Mouse (Mus musculus): Measurements from ENCODE around the gene Acox1.
A peak's percentile ranks its signal among the peaks of the same experiment; 100 is the strongest.

Gene Acox1

DNA sequence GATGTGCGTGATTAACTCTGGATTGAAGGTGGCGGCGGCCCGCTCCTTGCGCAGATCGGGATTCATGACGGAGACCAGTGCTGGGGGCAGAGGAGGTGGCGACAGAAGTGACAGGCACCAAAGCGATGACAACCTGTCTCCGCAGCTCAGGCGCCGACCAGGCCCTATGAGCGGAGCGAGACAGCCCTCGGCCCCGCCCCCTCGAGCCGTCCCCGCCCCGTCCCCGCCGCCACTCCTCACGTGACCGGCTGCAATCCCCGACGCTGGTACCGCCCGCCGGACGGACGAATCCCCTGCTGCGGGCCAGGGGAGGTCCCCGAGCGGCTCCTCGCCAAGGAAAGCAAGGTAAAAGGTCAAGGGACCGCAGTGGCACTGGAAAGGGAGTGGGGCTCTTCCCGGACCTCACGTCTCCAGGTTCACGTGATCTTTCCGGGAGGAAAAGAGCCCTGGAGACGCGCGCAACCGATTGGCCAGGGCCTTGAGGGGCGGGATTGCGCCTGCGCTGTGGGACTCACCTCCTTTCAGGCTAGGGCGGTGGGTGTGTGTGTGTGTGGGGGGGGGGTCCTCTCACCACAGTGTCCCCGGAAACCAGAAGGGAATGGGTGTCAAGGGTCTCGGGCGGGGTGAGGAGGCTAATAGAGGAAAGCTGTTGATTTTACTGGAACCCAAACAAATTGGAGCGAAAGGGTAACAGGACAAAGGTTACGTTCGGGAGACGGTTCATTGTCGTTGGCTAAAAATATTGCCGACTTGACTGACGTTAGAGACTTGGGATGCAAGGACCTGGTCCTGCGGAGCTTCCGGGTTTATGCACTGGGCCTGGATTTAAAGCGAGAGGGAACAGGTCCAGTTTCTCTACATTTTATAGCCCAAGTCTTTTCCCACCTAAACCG, at the start of gene Acox1, which contains the start of gene Ten1:
TSS of gene Acox1 (minus strand) at position 407 of the 893 bp plus-strand sequence.
TSS of gene Ten1 (plus strand) at position 217 of the 893 bp plus-strand sequence.
- DNase-seq = peak; percentile 96 to 99

DNA sequence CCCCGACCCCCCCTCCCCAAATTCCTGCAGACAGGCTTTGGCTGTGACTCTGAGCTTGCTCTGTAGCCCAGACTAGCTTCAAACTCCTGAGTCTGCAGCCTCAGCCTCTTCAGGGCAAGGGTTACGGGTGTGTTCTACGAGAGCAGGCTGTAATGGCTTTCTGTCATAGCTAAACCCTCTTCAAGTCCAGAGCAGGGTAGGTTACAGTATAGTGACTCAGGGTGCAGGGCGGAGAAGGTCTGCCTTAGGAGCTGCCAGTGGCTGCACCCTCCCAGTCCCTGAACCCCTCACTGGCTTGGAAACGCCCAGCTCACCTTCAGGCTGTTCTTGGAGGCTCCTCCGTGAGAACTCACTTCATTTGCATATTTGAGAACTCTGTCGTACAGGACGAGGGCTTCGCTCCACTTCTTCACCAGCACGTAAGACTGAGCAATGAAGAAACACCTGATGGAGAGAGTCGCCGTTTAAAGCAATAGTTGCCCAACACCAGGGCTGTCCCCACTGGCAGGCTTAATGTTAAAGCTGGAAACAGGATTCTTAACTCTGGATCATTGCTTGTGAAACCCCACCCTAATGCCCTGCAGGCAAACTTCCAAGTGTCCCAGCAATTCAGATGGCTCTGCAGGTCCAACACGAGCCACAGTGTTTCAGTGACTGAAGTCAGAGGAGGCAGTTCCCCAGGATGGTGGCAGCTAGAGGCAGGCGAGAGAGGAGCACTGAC, 48.8 kb upstream of the Acox1 start:
- peak; percentile 60 to 75 for DNase-seq

DNA sequence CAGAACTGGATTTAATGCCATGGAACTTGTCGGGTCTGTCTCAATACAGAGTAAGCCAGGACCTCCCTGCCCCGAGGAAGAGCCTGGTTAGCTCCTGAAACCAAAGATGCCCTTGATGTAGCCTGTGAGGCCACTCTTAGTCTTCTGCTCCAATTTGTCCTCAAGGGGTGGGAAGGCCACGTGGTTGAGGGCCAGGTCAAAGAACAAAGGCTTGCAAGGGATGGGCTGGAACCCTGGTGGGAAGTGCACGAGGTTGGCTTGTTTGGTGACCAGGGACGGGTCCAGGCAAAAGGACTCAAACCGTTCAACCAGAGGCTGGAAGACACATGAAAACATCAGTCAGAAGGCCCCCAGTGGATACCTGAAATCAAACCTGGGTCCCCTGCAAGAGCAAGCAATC, 46.8 kb upstream of the Acox1 start:
- peak; percentile 68 to 87 for DNase-seq

DNA sequence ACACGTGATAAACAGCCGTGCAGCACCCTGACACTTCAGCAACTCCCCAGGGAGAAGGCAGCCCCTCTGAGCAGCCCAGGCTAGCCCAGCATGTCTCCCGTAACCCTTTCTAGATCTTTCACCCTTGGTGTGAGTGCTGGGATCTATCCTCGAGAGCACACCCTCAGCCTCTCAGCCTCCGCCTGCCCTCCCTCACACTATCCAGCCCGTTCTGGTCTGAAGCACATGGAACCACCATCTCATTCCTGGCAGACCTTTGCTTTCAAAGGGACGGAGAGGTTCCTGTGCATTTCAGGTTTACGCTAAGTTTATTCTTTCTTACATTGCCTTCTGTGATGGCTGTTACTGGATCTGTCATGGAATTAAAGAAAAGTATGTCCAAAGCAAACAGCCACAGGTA, 45.7 kb upstream of the Acox1 start:
- peak; percentile 42 to 69 for DNase-seq

DNA sequence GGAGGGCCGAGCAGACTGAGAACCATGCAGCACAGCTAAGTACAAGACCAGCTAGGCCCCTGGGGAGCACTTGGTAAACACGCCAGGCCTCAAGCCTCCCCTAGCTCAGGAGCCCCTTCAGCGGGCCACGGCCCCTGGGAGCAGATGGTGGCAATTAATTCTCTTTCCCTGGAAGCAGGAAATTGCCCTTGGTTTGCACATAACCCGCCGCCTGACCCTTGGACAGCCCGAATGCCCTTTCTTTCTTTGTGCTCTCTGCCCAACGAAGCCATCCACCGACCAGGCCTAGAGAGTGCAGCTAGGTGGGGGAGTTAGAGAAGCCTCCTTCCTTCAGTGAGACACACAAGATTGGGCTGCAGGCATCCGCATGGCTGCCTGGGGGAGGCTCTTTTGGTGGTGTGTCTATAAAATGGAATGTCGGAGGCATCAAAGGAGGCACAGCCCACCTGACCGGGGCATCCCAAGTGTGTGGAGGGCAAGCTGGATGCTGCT, 42.9 kb upstream of the Acox1 start:
- peak; percentile 65 to 77 for DNase-seq

DNA sequence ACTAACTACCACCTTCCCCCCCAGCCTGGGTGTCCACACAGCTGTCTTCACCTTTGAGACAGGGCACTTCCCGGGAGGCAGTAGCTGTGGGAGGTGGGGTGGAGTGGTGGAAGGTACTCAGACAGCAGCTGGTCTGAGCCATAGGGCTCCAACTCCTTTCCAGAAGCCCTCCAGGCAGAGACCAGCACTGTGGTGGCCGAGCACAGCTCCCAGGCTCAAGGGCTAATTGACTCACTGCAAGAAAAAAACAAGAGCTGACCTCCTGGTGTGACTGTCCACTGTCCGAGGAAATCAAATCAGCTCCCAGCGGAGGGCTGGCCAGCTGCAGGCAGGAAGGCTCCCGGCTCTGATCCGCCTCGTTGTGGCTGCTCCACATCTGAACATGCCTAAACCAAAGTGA, 41.0 kb upstream of the Acox1 start:
- DNase-seq = peak in 1 of 2 experiments; percentile 64

DNA sequence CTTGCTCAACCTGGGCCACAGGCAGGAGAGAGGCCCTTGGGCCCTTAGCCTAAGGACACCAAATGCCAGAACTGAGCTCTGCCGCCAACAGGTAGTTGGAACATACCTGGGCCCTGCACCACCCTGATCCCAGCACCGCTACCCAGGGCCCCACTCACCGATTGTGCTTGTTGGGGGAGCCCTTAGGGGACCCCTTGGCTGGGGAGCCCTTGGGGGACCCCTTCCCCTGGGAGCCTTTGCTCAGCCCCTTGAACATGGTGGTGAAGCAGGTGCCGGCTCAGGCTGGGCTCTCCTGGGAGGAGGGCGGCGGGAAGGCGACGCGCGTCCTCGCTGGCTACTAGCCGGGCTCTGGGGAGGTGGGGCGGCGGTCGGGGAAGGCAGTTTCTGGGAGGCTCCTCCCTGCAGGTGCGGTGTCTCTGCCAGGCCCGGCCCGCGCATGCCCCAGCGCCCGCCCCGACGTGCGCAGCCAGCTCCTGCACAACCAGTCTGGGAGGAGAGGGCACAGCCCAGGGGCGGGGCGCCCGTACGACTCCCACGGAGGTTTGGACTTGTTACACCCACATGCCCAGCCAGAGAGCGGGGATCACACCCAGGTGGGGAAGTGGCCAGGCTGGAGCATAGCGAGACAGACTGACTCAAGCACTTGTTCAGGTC, 39.0 kb upstream of the Acox1 start, which contains the start of gene Evpl:
TSS of gene Evpl (minus strand) at position 336 of the 654 bp plus-strand sequence.
- peak; percentile 94 to 98 for DNase-seq

DNA sequence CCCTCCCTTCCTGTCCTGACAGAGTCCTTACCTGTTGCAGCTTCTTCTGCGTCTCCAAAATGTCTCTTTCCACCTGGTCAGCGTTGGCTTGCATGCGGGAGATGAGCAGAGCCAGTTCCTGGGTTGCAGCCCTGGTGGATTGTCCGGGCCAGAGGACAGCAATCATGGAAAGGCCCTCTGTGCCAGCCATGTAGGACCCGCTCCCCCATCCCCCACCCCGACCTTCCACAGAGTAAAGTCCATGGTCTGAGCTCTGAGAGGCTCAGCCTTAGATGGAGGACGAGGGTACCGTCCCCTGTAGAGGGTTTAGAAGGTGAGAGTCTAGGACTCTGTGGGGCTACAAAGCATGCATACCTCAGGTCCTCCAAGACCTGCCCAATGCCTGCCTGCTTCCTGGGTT, 36.1 kb upstream of the Acox1 start:
- peak; percentile 62 to 79 for DNase-seq

DNA sequence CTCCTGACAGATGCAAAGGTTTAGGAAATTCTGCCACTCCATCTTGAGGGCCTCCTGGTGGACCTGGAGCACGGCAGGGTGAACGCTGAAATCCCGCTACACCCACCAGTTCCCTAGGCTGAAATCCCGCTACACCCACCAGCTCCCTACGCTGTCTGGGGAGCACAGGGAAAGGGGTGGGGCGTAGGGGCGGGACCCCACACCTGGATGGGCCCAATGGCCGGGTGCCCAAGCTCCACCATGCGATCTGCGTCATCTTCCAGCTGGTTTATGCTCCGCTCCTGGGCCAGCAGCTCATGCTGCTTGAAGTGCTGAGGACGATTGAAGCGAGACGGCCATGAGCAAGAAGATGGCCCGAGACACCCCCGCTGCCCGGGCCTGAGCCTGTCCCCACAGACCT, 33.6 kb upstream of the Acox1 start:
- no peak for DNase-seq

DNA sequence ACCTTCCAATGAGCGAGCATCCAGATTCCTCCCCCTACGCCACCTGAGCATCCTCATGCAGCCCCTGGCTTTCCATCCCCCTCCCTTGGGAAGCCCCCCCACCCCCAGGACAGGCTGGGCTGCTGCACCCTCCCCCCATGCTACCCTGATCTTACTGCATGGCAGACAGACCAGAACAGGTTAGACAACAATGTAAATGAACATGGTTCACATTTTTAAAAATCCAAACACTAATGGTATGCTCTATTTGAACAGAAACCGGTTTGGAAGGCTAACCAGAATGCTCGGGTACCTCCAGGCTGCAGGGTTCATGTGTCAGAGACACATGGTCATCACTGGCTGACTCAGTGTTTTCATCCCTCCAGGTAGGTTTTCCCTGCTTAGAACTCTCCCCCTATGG, 29.9 kb upstream of the Acox1 start:
- DNase-seq = no peak

DNA sequence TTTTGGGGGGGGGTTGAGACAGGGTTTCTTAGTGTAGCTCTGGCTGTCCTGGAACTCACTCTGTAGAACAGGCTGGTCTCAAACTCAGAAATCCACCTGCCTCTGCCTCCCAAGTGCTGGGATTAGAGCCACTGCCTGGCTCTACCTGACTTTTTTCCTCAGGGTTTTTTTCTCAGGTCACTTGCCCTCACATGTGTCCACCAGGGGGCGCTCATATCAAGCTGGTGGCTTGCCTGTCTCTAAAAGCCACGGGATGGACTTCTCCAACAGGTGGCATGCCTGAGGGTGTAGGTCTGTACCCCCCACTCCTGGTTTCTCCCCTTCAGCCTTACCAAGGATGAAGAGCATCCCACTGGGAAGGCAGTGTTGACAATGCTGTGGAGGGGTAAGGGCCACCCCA, 27.6 kb upstream of the Acox1 start:
- peak; percentile 88 to 96 for DNase-seq

DNA sequence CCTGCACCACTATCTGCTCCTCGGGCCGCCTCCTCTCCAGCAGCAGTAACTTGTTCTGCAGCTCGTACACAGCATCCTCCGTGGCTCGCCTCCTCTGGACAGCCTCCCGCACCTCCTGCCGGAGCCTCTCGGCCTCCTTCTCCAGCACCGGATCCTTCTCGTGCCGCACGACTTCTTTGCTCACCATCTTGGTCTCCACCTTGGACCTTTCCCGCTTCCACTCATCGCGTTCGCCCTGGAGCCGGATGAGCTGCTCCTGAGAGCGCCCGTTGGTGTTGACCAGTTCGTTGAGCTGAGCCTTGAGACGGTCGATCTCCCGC, 23.9 kb upstream of the Acox1 start:
- no peak for DNase-seq

DNA sequence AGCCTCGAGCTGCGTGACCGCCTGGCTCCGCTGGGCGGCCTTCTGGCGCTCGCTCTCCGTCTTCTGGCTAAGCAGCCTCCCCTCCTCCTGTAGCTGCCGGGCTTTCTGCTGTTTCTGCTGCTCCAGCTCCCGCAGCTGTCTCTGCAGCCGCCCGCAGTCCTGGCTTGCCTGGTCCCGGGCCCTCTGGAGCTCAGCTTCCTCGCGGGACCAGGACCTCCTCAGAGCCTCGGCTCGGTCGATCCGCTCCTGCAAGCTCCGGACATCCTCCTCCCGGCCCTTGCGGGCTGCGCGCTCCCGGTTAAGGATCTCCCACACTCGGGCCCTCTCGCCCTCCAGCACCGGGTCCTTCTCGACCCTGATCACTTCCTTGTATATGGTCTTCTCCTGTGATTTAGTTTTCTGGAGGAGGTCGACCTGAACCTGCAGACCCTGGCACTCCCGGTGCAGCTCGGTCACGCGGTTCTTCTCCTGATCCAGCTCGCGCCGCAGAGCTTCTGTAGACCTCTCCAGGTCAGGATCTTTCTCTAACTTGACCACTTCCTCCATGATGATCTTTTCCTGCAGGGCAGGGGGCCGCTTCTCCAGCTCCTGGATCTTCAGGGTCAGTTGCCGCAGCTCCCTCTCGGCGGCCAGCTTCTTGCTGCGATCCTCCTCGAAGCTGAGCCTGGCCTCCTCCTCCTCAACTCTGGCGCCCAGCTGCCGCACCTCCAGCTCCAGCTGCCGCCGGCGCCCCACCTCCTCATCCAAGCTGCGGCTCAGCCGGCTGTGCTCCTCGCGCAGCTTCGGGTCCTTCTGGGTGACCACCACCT, 23.3 kb upstream of the Acox1 start:
- DNase-seq = no peak

DNA sequence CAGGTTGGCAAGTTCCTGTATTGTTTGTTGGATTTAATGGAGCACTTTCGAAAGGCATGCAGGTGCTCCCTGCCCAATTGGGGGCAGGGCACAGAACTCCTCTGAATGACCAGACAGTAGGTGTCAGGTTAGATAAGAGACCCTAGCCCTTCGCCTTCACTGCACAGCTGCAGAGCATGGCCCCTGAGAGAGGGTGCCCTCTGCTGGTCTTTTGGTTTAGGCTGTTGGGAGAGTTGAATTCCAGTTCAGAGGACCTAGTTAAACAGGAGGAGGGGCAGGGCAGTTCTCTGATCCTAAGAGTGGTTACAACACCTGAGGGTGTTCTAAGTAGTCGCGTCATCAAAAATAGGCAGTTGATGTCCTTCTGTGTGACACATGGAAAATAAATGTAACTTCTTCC, 21.0 kb upstream of the Acox1 start:
- peak; percentile 86 to 87 for DNase-seq

DNA sequence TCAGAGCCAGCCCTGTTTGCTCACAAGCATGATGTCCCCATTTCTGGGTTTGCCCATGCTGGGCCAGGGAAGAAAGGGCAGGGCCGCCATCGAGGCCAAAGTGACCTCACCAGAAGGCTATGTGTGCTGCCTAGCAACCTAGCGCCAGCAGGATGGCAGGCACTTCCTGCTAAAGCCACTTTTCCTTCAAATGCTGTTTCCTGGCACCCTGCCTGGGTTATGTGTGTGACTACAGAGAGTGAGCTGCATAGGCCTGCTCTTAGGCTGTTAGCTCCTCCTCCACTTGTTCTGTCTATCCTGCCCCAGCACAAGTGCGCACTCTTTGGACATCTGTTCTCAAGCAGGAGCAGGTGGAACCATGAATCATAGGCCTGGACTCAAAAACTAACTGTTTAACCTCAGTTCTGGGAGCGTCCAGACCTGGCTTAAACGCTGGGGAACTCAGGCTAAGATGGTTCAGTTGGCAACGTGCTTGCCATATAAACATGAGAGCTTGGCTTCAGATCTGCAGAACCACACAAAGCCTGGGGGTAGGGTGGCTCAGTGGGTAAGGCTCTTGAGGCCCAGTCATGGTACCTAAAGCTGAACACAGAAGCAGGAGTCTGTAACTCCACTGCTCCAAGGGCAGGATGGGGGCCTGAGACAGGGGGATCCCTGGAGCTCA, 20.0 kb upstream of the Acox1 start:
- peak; percentile 97 for DNase-seq

DNA sequence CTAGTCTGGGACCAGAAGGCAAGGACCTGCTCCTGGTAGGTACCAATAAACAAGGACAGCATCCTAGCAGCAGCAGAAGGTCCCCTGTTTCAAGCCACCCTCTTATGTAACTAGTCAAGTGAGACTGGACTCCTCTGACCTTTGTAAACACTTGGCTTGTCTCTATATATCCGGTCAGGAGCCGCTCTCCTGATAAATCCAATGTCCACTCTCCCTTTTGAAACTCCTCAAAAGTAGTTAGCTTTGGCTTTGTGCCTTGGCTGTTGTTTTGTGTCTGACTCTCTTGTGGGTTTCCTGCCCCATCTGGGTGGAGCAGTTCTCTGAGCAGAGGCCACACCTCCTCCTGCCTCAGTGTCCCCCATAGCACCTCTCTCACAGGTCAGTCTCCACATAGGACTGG, 19.4 kb upstream of the Acox1 start:
- peak; percentile 52 to 73 for DNase-seq

DNA sequence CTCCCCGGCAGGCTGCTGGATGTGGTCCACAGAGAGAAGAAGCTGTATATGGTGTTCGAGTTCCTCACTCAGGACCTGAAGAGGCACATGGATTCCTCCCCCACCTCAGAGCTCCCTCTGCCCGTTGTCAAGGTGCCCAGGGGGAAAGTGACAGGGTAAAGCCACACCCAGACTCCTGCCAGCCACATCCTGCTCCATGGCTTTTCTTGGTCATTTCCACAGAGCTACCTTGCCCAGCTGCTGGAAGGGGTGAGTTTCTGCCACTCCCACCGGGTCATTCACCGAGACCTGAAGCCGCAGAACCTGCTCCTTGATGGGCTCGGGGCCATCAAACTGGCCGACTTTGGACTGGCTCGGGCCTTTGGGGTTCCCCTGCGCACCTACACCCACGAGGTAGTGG, 17.7 kb upstream of the Acox1 start:
- DNase-seq = no peak

DNA sequence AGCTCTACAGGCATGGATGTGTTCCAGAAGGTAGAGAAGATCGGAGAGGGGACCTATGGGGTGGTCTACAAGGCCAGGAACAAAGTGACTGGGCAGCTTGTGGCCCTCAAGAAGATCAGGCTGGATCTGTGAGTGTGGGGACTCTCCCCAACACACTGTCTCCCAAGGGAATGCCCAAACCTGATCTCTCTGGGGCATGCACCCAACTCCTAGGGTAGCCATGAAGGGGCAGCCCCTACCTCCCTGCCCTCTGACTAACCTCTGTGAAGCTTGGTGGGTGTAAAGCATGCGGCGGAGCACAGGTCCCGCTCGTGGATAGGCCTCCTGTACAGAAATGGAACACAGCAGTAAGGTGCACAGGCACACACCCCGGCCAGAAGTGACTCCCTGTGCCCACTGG, 17.1 kb upstream of the Acox1 start:
- DNase-seq = no peak

DNA sequence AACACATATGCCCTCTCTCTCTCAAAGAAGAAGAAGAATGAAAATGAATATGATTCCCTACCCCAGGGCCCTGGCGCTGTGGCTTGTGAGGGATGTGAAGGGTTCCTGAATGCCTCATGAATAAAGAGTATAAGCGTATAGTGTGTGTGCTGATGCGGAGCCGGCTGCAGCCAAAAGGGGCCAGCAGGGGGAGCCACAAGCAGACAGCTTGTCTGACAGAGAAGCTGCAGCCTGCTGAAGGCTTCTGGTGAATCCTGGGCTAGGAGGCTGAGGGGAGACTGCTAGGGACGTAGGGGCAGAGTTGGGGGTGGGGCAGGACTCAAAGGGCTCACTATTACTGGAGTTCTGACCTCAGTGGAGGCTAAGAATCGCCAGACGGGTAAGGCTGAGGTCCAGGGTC, 16.3 kb upstream of the Acox1 start:
- DNase-seq = peak; percentile 62 to 66

DNA sequence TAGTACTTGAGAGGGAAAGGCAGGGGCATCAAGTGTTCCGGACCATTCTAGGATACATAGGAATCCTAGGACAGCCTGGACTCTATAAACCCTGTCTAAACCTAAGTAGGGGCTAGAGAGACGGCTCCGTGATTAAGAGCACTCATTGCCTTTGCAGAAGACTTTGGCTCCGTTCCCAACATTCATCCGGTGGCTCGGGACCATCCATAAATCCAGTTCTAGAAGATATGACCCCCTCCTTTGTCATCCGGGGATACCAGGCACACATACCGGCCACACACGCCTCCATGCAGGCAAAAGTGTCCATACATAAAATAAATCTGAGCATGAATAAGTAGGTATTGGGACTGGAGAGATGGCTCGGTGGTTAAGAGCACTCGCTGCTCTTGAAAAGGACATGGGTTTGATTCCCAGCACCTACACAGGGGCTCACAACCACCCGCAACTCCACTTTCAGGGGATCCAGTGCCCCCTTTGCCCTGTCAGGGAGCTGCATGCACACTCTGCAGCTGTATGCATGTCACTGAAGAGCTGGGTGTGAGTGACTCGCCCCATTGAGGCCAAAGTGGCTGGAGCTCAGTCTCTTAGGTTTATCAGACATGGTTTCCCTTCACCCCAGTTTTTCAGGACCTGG, 15.1 kb upstream of the Acox1 start:
- no peak for DNase-seq

DNA sequence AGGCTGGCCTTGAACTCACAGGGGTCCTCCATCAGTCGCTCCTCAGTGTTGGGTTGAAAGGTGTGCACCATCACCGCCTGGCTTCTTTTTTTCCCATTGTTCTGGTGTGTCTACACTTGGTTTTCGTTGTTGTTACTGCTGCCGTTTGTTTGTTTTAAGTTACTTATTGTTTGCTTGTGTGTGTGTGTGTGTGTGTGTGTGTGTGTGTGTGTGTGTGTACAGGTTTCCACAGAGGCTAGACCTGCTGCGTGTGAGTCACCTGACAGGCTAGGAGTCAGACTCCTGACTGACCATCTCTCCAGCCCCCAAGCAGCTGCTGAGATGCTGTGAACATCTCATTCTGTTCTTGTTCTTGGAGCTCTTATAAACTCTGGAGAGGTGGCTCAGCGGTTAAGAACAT, 14.0 kb upstream of the Acox1 start:
- DNase-seq = no peak

All from kidney, postnatal 25 days (tissue).